Mouse (Mus musculus): ENCODE measurements at regions not wholly inside any gene's neighbourhood (a gene's known extent, or its start where the extent isn't known, plus 50 kb on each side); places are given as distances from the start of the nearest gene placed in this dataset.

DNA sequence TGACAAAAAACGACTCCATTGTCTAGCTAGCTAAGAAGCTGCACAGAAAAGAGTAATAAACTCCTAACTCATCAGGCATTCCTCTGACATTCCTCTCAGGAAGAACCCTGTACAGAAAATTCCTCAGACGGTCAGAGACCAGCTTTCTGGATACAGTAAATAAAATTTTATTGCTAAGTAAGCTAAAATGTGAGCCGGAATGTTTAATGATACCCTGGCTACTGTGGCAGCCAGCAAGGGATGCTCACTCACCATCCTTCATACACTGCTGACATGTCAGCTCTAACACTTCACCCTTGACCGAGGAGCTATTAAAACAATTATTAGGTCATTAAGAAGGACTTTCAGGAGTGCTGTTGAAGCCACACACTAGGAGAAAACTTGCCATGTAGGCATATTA, 308.3 kb upstream of the Cblb start:
- Histone ChIP-seq H3K9me3 (ENCODE audit: control insufficient read depth, low read length) (no peaks in the 10 kb centered on the region), H3K27me3 (replicated peaks; ENCODE audit: control insufficient read depth, insufficient read depth, low read length) (no peaks in the 10 kb centered on the region), H3K4me3 (replicated peaks; ENCODE audit: low read length) (no peak overlapping the region), H3K36me3 (ENCODE audit: control insufficient read depth, insufficient read depth) (no peaks in the 10 kb centered on the region), H3K9ac (replicated peaks; ENCODE audit: low read depth, low read length) (no peak overlapping the region), H3K27ac (ENCODE audit: low read length) (no peak overlapping the region), H3K4me2 (ENCODE audit: low read length) (no peak overlapping the region), H3K4me1 (replicated peaks; ENCODE audit: control insufficient read depth, insufficient read depth, low read length) (no peaks in the 10 kb centered on the region)
- no peak for ATAC-seq
- WGBS, result 80% methylated on average over 4 of the region's 4 CpGs

DNA sequence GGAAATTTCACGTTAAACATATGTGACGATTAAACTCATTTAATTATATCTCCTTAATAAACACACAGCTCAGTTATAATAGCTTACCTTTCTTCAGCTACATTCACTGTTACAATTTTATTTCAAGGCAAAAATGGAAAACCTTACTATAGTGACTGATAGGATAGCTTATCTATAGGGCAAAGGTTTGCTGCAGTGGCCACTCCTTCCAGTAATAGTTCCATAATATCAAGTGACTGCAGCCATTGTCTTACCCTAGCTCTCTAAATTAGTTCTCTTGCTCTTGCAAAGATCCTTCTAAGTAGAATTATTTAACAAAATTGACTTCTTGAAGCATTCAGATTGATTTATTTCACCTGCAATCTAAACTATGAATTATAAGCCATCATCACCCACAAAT, 289.1 kb upstream of the Cblb start:
- no peak overlapping the region for H3K4me2 ChIP-seq (ENCODE audit: low read length)
- ATAC-seq, result no peak
- no peak overlapping the region for H3K27ac ChIP-seq (ENCODE audit: low read length)
- no peaks in the 10 kb centered on the region for H3K27me3 ChIP-seq (replicated peaks; ENCODE audit: control insufficient read depth, insufficient read depth, low read length)
- no peaks in the 10 kb centered on the region for H3K4me1 ChIP-seq (replicated peaks; ENCODE audit: control insufficient read depth, insufficient read depth, low read length)
- H3K9me3 ChIP-seq (ENCODE audit: control insufficient read depth, low read length), result no peaks in the 10 kb centered on the region
- no peak overlapping the region for H3K9ac ChIP-seq (replicated peaks; ENCODE audit: low read depth, low read length)
- WGBS, result 88% methylated on average over 2 of the region's 2 CpGs
- H3K4me3 ChIP-seq (replicated peaks; ENCODE audit: low read length), result no peak overlapping the region
- H3K36me3 ChIP-seq (ENCODE audit: control insufficient read depth, insufficient read depth), result no peaks in the 10 kb centered on the region

DNA sequence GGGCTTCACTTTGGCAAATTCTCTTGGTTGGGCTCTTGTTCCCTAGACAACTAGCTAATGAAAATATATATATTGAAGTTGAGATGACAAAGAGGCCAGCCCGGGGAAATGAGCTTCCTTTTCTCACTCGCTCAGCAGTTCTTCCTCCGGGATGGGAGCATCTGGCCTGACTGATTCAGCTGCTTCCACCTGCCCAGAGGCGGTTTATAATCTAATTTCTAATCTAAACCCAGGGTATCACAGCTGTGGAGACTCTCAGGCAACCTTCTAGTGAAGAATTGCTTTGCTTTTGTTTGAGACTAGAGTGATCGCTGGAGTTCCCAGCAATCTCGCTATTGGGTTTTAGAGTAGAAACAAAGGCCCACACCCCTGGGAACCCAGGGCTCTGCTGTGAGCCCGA, 279.1 kb upstream of the Cblb start:
- Histone ChIP-seq H3K4me1 (replicated peaks; ENCODE audit: control insufficient read depth, insufficient read depth, low read length) (no peaks in the 10 kb centered on the region), H3K4me2 (ENCODE audit: low read length) (no peak overlapping the region), H3K9ac (replicated peaks; ENCODE audit: low read depth, low read length) (no peak overlapping the region), H3K27me3 (replicated peaks; ENCODE audit: control insufficient read depth, insufficient read depth, low read length) (no peaks in the 10 kb centered on the region), H3K36me3 (ENCODE audit: control insufficient read depth, insufficient read depth) (no peaks in the 10 kb centered on the region), H3K9me3 (ENCODE audit: control insufficient read depth, low read length) (no peaks in the 10 kb centered on the region), H3K4me3 (replicated peaks; ENCODE audit: low read length) (no peak overlapping the region), H3K27ac (ENCODE audit: low read length) (no peak overlapping the region)
- 17% methylated on average over 7 of the region's 7 CpGs for WGBS
- no peak for ATAC-seq

DNA sequence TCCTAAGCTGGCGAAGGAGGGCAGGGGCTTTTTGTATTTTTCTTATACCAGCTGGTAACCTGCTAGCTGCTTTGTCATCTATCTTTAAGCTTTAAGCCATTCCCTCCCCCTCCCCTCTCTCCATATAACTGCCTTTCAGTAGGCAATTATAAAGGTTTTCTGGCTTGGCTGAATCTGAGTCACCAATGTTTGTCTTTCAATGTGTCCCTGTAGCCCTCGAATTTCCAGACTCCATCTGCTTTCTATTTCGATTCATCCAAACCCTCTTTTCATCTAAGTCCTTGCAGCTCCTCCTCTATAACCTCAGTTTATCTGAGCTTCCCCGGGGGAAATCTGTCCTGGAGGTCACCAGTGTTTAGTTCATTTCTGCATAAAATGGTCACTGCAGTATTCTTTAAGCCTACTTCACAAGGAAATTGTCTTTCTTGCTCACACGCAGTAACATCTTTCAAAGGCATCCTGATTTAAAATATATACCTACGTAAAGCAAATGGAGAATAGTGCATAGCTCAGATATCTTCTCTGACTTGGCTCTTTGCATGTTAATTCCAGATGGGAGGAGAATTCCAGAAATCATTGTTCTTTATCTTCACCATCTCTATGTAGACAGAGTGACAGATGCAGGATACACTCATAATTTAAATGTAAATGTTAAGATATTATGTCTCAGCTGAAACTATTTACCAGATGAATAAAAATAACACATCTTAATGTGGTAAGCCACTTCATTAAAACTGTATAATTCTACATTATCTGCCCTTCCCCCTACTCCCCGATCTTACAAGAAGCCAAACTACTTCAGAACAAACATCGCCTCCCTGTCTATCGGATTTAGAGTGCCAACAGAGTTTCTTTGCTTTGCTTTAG, 272.4 kb upstream of the Cblb start:
- no peaks in the 10 kb centered on the region for H3K27me3 ChIP-seq (replicated peaks; ENCODE audit: control insufficient read depth, insufficient read depth, low read length)
- no peaks in the 10 kb centered on the region for H3K9me3 ChIP-seq (ENCODE audit: control insufficient read depth, low read length)
- peak; percentile 80 for ATAC-seq
- H3K9ac ChIP-seq (replicated peaks; ENCODE audit: low read depth, low read length), result no peak overlapping the region
- WGBS, result 39% methylated on average over 9 of the region's 9 CpGs
- H3K4me1 ChIP-seq (replicated peaks; ENCODE audit: control insufficient read depth, insufficient read depth, low read length), result peaks cover 10% of the 10 kb centered on the region
- peak overlapping the region; percentile 60 for H3K27ac ChIP-seq (ENCODE audit: low read length)
- no peak overlapping the region for H3K4me3 ChIP-seq (replicated peaks; ENCODE audit: low read length)
- peak overlapping the region; percentile 13; the same call in 1 of the 2 replicates for H3K4me2 ChIP-seq (ENCODE audit: low read length)
- no peaks in the 10 kb centered on the region for H3K36me3 ChIP-seq (ENCODE audit: control insufficient read depth, insufficient read depth)

DNA sequence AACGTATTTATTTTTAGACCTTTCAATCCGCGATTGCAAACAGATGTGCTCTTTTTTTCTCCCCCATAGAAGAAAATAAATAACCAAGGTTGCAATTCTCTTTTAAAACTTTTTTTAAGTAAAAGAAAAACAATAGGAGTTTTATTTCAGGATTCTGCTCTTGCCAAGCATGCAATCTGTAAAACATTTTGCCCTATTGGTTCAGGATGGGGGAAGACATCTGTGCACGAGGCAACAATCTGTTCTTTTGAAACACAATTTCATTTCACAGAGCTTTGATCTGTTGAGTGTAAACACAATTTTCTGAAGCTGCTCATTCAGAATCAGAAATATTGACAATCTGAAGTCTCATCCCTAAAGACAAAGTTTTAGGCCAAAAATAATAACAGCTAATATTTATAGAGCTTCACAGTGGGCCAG, 271.8 kb upstream of the Cblb start:
- Histone ChIP-seq H3K36me3 (ENCODE audit: control insufficient read depth, insufficient read depth) (no peaks in the 10 kb centered on the region), H3K27me3 (replicated peaks; ENCODE audit: control insufficient read depth, insufficient read depth, low read length) (no peaks in the 10 kb centered on the region), H3K4me1 (replicated peaks; ENCODE audit: control insufficient read depth, insufficient read depth, low read length) (peaks cover 10% of the 10 kb centered on the region), H3K9ac (replicated peaks; ENCODE audit: low read depth, low read length) (no peak overlapping the region), H3K27ac (ENCODE audit: low read length) (peak overlapping the region; percentile 41; the same call in 1 of the 2 replicates), H3K4me3 (replicated peaks; ENCODE audit: low read length) (no peak overlapping the region), H3K4me2 (ENCODE audit: low read length) (no peak overlapping the region), H3K9me3 (ENCODE audit: control insufficient read depth, low read length) (no peaks in the 10 kb centered on the region)
- peak; percentile 79 for ATAC-seq
- WGBS, result 35% methylated on average over 4 of the region's 4 CpGs

DNA sequence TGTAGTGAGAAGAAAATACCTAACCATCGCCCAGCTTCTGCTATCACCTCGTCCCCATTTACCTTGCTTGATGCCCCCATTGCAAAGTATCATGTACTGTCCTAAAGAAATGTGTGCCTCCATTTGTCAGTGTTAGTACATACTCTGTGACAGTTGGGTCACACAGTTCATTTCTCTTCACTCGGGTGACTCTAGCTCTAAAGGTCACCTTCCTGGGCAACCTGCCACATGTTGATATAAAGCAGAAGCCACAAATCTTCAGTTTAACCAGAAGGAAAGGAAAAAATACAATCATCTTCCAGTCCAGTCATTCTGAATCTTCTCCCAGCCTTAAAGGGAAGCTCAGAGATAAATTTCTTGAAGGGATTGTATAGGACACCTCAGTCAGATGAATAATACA, 263.5 kb upstream of the Cblb start:
- Histone ChIP-seq H3K9ac (replicated peaks; ENCODE audit: low read depth, low read length) (no peak overlapping the region), H3K9me3 (ENCODE audit: control insufficient read depth, low read length) (no peaks in the 10 kb centered on the region), H3K4me3 (replicated peaks; ENCODE audit: low read length) (no peak overlapping the region), H3K36me3 (ENCODE audit: control insufficient read depth, insufficient read depth) (no peaks in the 10 kb centered on the region), H3K4me2 (ENCODE audit: low read length) (no peak overlapping the region), H3K27ac (ENCODE audit: low read length) (no peak overlapping the region), H3K4me1 (replicated peaks; ENCODE audit: control insufficient read depth, insufficient read depth, low read length) (no peaks in the 10 kb centered on the region), H3K27me3 (replicated peaks; ENCODE audit: control insufficient read depth, insufficient read depth, low read length) (no peaks in the 10 kb centered on the region)
- no peak for ATAC-seq
- 93% methylated on average over 3 of the region's 3 CpGs for WGBS

DNA sequence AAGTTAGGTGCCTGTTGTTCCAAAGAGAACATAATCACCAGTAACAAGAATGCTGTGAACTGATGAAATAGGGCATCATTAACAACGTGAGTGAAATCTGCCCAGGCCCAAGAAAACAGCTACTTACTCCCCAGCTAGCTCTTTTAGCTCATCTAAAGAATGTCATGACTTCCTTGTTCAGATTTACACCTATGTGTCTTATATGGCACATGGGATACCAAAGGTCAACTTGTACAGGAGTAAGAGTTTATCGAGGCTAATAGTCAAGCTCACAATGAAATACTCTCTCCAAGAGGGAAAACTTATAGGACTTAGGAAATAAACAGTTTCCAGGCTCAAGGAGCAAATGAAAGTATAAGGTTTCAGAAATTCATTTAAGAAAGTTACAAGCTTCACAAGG, 252.1 kb upstream of the Cblb start:
- no peaks in the 10 kb centered on the region for H3K9me3 ChIP-seq (ENCODE audit: control insufficient read depth, low read length)
- no peaks in the 10 kb centered on the region for H3K36me3 ChIP-seq (ENCODE audit: control insufficient read depth, insufficient read depth)
- no peaks in the 10 kb centered on the region for H3K4me1 ChIP-seq (replicated peaks; ENCODE audit: control insufficient read depth, insufficient read depth, low read length)
- H3K4me3 ChIP-seq (replicated peaks; ENCODE audit: low read length), result no peak overlapping the region
- H3K27me3 ChIP-seq (replicated peaks; ENCODE audit: control insufficient read depth, insufficient read depth, low read length), result no peaks in the 10 kb centered on the region
- WGBS, result 78% methylated on average over 2 of the region's 2 CpGs
- no peak for ATAC-seq
- no peak overlapping the region for H3K9ac ChIP-seq (replicated peaks; ENCODE audit: low read depth, low read length)
- H3K4me2 ChIP-seq (ENCODE audit: low read length), result no peak overlapping the region
- no peak overlapping the region for H3K27ac ChIP-seq (ENCODE audit: low read length)

DNA sequence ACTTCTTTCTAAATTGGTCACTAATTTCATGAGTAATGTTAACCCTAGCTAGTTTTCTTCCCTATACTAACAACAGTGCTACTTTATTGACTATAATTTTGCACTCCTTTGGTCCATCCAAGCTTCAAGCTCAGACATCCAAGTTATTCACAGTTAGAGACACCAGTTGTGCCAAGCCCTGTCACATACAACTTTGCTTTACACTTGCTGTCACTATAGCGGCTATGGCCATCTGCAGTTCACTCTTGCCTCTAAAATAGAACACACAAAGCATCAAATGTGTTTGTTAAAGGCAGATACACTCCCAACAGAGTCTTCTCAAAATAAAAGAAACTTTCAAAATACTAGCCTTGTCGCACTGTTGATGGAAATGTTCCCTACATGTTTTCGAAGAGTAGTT, 236.0 kb upstream of the Cblb start:
- ATAC-seq, result no peak
- Histone ChIP-seq H3K9ac (replicated peaks; ENCODE audit: low read depth, low read length) (no peak overlapping the region), H3K4me2 (ENCODE audit: low read length) (no peak overlapping the region), H3K27ac (ENCODE audit: low read length) (no peak overlapping the region), H3K4me3 (replicated peaks; ENCODE audit: low read length) (no peak overlapping the region), H3K9me3 (ENCODE audit: control insufficient read depth, low read length) (no peaks in the 10 kb centered on the region), H3K36me3 (ENCODE audit: control insufficient read depth, insufficient read depth) (no peaks in the 10 kb centered on the region), H3K27me3 (replicated peaks; ENCODE audit: control insufficient read depth, insufficient read depth, low read length) (no peaks in the 10 kb centered on the region), H3K4me1 (replicated peaks; ENCODE audit: control insufficient read depth, insufficient read depth, low read length) (no peaks in the 10 kb centered on the region)
- 89% methylated on average over 3 of the region's 3 CpGs for WGBS

DNA sequence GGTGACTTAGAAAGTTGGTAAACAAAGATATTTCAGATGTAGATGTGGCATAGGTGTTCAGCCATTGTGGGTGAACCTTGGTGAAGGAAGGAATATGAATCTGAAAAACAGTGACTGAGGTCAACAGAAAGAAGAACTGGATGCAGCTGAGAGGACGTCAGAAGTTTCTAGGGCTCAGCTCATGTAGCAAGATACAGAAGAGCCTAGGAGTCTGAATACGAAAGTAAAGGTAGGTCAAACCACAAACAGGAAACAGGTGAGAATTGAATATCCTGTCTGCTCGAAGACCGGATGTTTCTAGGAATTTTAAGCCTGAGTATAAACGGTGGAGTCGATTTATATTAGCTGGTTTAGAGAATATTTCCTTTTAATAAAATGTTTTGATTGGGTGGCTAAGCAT, 223.7 kb upstream of the Cblb start:
- H3K4me2 ChIP-seq (ENCODE audit: low read length), result no peak overlapping the region
- no peaks in the 10 kb centered on the region for H3K4me1 ChIP-seq (replicated peaks; ENCODE audit: control insufficient read depth, insufficient read depth, low read length)
- 91% methylated on average over 6 of the region's 6 CpGs for WGBS
- H3K9ac ChIP-seq (replicated peaks; ENCODE audit: low read depth, low read length), result no peak overlapping the region
- ATAC-seq, result no peak
- no peaks in the 10 kb centered on the region for H3K9me3 ChIP-seq (ENCODE audit: control insufficient read depth, low read length)
- no peak overlapping the region for H3K27ac ChIP-seq (ENCODE audit: low read length)
- H3K4me3 ChIP-seq (replicated peaks; ENCODE audit: low read length), result no peak overlapping the region
- no peaks in the 10 kb centered on the region for H3K27me3 ChIP-seq (replicated peaks; ENCODE audit: control insufficient read depth, insufficient read depth, low read length)
- H3K36me3 ChIP-seq (ENCODE audit: control insufficient read depth, insufficient read depth), result no peaks in the 10 kb centered on the region

DNA sequence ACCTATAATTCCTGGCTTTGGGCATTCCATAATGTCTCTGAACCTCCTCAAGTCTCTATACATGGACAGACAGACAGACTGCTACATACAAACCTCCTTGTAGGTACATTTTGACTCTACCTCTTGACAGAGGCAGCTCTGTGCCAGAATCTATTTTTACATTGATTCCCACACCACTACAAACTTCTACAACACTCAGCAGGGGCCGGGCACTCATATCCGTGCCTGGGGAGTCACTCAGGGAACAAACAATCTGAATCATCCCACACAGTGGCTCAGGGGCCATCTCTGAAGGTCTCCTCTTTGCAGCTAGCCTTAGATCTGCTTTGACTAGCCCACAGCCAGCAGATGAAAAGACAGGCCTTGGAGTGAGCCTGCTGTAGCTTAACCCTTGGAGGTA, 221.9 kb upstream of the Cblb start:
- WGBS, result 80% methylated on average over 2 of the region's 2 CpGs
- no peaks in the 10 kb centered on the region for H3K9me3 ChIP-seq (ENCODE audit: control insufficient read depth, low read length)

More for the DNA sequence above, 221.9 kb upstream of the Cblb start:
- no peaks in the 10 kb centered on the region for H3K27me3 ChIP-seq (replicated peaks; ENCODE audit: control insufficient read depth, insufficient read depth, low read length)
- H3K4me1 ChIP-seq (replicated peaks; ENCODE audit: control insufficient read depth, insufficient read depth, low read length), result no peaks in the 10 kb centered on the region
- ATAC-seq, result no peak
- no peak overlapping the region for H3K9ac ChIP-seq (replicated peaks; ENCODE audit: low read depth, low read length)
- no peak overlapping the region for H3K27ac ChIP-seq (ENCODE audit: low read length)
- H3K4me3 ChIP-seq (replicated peaks; ENCODE audit: low read length), result no peak overlapping the region
- no peak overlapping the region for H3K4me2 ChIP-seq (ENCODE audit: low read length)
- no peaks in the 10 kb centered on the region for H3K36me3 ChIP-seq (ENCODE audit: control insufficient read depth, insufficient read depth)
